Mouse (Mus musculus) left cerebral cortex, adult 18-20 months (tissue): ENCODE results near the gene Gm15130. TPM values are rescaled to one million over a fixed set of nuclear protein-coding genes. Genes with fewer than 3 reads are reported as not detected.

Source experiments
- DNase-seq, 2 experiments: peaks; one replicate each; pipeline ENCODE4 v3.0.0; 2021 to 2022; ENCODE audit warnings: low spot score in 2 of 2, mixed read lengths in 1 of 2
- long read RNA-seq, 2 experiments: library from polyadenylated mRNA; stranded (forward); transcript quantifications; one replicate each; pipeline ENCODE4 v2.0.0; 2021
- total RNA-seq, 2 experiments: library from RNA; stranded (reverse); gene quantifications; 2 replicates each; pipeline ENCODE4 v1.2.3; 2021

The Gm15130 gene
- total RNA-seq, result not detected
- long read RNA-seq, experiment 1, result 0 reads
- long read RNA-seq, experiment 2, result 0 reads

GRCm38 (mm10) chr2:111152836-111153235 lies at the start of gene Gm15130:
Gene Gm15130 (minus strand): TSS chr2:111152936.
- DNase-seq, result no peak

DNA sequence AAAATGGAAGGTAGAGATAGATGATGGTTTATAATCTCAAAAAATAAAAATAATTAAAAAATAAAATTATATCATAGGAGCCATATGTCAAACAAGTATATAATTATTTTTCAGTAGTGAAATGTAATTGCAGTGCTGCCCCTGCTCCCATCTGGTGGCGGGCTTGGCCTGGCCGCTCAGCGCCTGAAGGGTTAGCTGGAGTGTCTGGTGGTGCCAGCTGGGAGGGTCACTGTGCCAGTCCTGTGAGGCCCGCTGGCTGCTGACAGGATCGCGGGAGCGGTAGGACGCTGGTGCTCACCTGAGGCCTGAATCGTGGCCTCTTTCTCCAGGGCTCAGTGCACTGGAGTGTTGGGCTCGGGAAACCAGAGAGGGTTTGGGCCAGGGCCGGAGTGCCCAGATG lies 29.3 kb upstream of the Gm15130 start:
- DNase-seq, result no peak

DNA sequence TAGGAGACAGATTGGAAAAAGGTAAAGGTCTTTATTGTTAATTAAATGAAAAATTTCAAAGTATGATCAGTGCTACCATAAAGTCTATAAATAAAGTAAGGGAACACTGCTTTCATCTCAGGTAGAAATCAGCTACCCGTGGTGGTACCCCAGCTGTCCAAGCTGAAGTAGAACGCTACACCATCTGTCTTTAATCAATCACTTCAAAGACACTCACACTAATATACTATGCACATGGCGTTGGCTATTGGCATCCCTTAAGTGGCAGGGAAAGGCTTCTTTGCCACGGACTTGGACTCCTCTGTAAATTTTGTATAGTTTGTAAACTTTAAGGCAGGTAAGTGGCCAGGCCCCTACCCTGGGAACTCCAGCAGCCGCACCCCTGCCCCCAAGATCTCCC lies 17.0 kb downstream of the Gm15130 start:
- DNase-seq, result no peak

DNA sequence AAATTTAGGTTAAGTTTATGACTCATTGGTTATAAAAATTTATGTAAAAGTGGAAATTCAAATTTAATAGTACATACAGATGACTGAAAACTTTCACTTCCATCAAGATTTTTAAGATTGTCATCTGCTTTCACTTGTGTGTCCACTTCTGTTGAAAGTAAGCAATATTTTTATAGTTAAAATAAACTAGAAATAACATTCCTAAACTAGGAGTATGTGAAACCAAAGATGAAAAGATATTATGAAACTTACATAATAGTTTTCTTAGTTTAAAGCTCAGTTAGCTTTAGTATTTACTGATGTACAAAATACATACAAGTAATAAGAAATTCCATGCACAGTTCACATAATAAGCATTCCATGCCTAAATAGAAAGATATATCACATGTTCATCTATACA lies 46.9 kb downstream of the Gm15130 start, which contains the start of gene Gm13941:
Gene Gm13941, minus strand, starts transcription at position 101 of the 400 bp plus-strand sequence.
- DNase-seq, result no peak

Other genes with a start within 250 kb of the Gm15130 start
- gene Ano3, start 202.0 kb downstream of the Gm15130 start, total RNA-seq, result 10 to 100 TPM; 76.9 to 79.5 TPM
- gene Gm13941, start 47.0 kb downstream of the Gm15130 start, total RNA-seq, result not detected
- not detected for gene 4930430A15Rik, start 76.7 kb upstream of the Gm15130 start, total RNA-seq
- not detected for gene Olfr1275, start 82.3 kb upstream of the Gm15130 start, total RNA-seq
- gene Olfr1276, start 101.6 kb upstream of the Gm15130 start, total RNA-seq, result not detected
- gene Olfr1277, start 121.2 kb upstream of the Gm15130 start, total RNA-seq, result not detected
- gene Olfr1278, start 137.2 kb upstream of the Gm15130 start, total RNA-seq, result not detected
- not detected for gene Olfr1279, start 147.7 kb upstream of the Gm15130 start, total RNA-seq
- not detected for gene Olfr1280, start 161.1 kb upstream of the Gm15130 start, total RNA-seq
- not detected for gene Olfr1281, start 173.6 kb upstream of the Gm15130 start, total RNA-seq
- not detected for gene Olfr1282, start 183.1 kb upstream of the Gm15130 start, total RNA-seq
- gene Olfr1283, start 213.9 kb upstream of the Gm15130 start, total RNA-seq, result not detected
- not detected for gene Olfr1284, start 222.6 kb upstream of the Gm15130 start, total RNA-seq